Mouse (Mus musculus) C2C12 (cell line): ENCODE results near the gene Unc50. TPM values are rescaled to one million over a fixed set of nuclear protein-coding genes. Genes with fewer than 3 reads are reported as not detected.

ENCODE experiments used
- H3K27me3 ChIP-seq: one replicate; pipeline ENCODE4 v1.6.1; 2011; ENCODE audit not compliant: control insufficient read depth, insufficient read depth, insufficient read length
- H3K36me3 ChIP-seq: one replicate; pipeline ENCODE4 v1.6.1; 2011; ENCODE audit not compliant: control insufficient read depth, insufficient read depth
- H3K4me3 ChIP-seq: one replicate; pipeline ENCODE4 v1.5.1; 2011; ENCODE audit warnings: mild to moderate bottlenecking, control low read depth; ENCODE audit not compliant: poor library complexity, insufficient read depth, severe bottlenecking
- H3K79me2 ChIP-seq: one replicate; pipeline ENCODE4 v1.6.1; 2011; ENCODE audit not compliant: control insufficient read depth, insufficient read depth
- H3K79me3 ChIP-seq: one replicate; pipeline ENCODE4 v1.6.1; 2011; ENCODE audit warnings: low read depth, control low read depth
- H3ac ChIP-seq: one replicate; pipeline ENCODE3; 2011; ENCODE audit warnings: low read depth; ENCODE audit not compliant: control insufficient read depth, insufficient read length
- CEBPB ChIP-seq: IDR thresholded peaks from one replicate; pipeline ENCODE4 v1.6.1; 2011; ENCODE audit warnings: low read depth, mild to moderate bottlenecking, control low read depth, moderate library complexity
- CTCF ChIP-seq: IDR thresholded peaks from one replicate; pipeline ENCODE4 v1.5.1; 2011; ENCODE audit not compliant: control insufficient read depth, insufficient read depth, insufficient read length
- FOSL1 ChIP-seq: IDR thresholded peaks from one replicate; pipeline ENCODE4 v1.8.0; 2011; ENCODE audit warnings: mild to moderate bottlenecking, low read length; ENCODE audit not compliant: poor library complexity, insufficient read depth, severe bottlenecking
- MAX ChIP-seq: IDR thresholded peaks from one replicate; pipeline ENCODE4 v1.6.1; 2011; ENCODE audit warnings: mild to moderate bottlenecking, control low read depth
- MYOD1 ChIP-seq: IDR thresholded peaks from one replicate; pipeline ENCODE4 v1.6.1; 2011; ENCODE audit warnings: low read depth; ENCODE audit not compliant: control insufficient read depth, insufficient read length
- MYOG ChIP-seq: IDR thresholded peaks from one replicate; pipeline ENCODE4 v1.6.1; 2011; ENCODE audit not compliant: control insufficient read depth, insufficient read length; ENCODE audit errors: extremely low read depth
- USF1 ChIP-seq: IDR thresholded peaks from one replicate; pipeline ENCODE4 v1.6.1; 2011; ENCODE audit warnings: low read depth, mild to moderate bottlenecking, control low read depth, moderate library complexity
- polyA plus RNA-seq: library from polyadenylated mRNA; unstranded; fragments of >200 nt; fragmentation: generic; extraction: Trizol; gene quantifications from one replicate; pipeline ENCODE4 v1.2.1, GENCODE M21; 2012; ENCODE audit warnings: missing spikeins

Unc50 gene
- polyA plus RNA-seq, 1 experiment = 38.5 TPM

DNA sequence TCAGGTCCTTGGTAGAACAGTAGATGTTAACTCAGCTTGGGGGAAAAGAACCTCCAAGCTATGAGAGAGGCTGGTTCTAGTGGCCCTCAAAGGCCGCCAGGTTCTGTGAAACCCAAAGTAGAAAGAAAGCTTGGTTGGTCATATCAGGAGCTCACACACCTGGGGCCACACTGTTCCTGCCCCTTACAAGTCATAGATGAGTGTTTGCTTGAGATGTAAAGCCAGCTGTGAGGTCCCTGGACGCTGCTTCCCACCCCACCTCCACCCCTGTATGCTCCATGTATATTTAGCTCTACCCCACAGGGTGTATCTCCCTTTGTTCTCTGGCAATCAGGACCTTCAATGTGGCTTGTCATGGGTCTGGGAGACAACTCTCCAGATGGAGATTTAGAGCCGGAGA is 21.3 kb upstream of the Unc50 start:
- H3ac ChIP-seq = no peak overlapping the region
- no peaks in the 10 kb centered on the region for H3K36me3 ChIP-seq
- TF ChIP-seq MYOD1 (no peak), USF1 (no peak), MAX (no peak), CEBPB (no peak), MYOG (no peak), CTCF (no peak), FOSL1 (no peak)
- H3K79me3 ChIP-seq = no peaks in the 10 kb centered on the region
- H3K79me2 ChIP-seq = no peaks in the 10 kb centered on the region
- no peak overlapping the region for H3K4me3 ChIP-seq
- H3K27me3 ChIP-seq = no peaks in the 10 kb centered on the region

DNA sequence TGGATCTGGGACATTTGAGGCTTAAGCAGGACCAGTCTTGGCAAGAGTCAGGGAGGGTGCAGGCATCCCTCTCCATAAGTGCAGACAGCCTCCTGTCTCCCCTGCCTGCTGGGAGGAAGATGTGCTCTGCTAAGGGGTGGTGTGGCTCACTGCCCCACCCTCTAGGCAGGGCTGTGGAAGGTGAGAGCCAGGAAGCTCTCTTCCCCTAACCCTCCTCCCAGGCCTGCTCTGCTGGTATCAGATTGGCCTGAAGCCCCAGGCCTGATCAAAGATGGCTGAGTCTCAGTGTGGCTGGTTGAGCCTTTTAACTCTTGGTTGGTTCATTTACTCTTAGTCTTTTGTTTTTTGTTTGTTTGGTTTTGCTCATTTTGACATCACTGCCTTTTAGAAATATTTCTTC is 20.3 kb upstream of the Unc50 start:
- Histone ChIP-seq H3K79me3 (no peaks in the 10 kb centered on the region), H3K27me3 (no peaks in the 10 kb centered on the region), H3K36me3 (no peaks in the 10 kb centered on the region), H3K79me2 (no peaks in the 10 kb centered on the region), H3ac (no peak overlapping the region), H3K4me3 (no peak overlapping the region)
- TF ChIP-seq CTCF (no peak), MYOG (no peak), CEBPB (no peak), MYOD1 (no peak)

DNA sequence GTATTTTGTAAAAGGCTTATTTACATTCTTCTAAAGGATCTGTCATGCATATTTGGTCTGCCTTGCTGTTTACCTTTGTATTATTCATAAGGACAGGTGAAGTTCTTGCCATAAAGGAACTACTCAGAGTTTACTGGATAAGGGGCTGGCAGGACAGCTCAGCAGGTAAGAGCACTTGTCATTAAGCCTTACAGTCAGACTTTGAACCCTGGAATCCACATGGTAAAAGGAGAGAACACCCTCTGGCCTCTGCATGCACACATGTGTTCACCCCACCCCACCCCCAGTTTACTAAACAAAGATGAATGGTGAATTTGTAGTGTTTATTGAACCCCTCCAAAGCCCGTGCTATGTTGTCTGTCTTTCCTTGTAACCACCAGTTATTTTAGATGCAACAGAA is 14.5 kb upstream of the Unc50 start:
- peaks cover 1% of the 10 kb centered on the region for H3K79me3 ChIP-seq
- TF ChIP-seq FOSL1 = no peak
- TF ChIP-seq MYOD1 = no peak
- TF ChIP-seq MAX = no peak
- TF ChIP-seq CTCF = no peak
- no peak for TF ChIP-seq MYOG
- TF ChIP-seq CEBPB = no peak
- no peak for TF ChIP-seq USF1

DNA sequence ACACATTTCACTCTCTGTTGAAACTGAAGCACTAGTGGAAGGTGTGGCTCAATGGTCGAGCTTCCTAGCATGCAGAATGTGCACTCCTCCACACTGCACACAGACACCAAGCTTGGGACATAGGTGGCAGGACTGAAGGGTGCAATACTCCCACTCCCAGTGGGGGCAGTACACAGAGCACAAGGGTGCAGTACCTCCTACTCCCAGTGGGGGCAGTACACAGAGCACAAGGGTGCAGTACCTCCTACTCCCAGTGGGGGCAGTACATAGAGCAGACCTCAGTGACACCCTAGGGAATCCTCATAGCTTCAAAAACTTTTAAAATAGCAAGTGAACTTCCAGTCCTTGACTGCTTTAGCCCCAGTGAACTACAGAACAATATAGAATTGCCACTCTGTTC is 10.5 kb upstream of the Unc50 start:
- no peak overlapping the region for H3ac ChIP-seq
- H3K36me3 ChIP-seq = peaks cover 39% of the 10 kb centered on the region
- TF ChIP-seq CTCF (peak; percentile 66), MYOD1 (no peak)
- H3K79me2 ChIP-seq = peaks cover 21% of the 10 kb centered on the region
- H3K4me3 ChIP-seq = no peak overlapping the region
- peaks cover 21% of the 10 kb centered on the region for H3K79me3 ChIP-seq
- no peaks in the 10 kb centered on the region for H3K27me3 ChIP-seq

More for the DNA sequence above, 14.5 kb upstream of the Unc50 start:
- Histone ChIP-seq H3K4me3 (no peak overlapping the region), H3K79me2 (no peaks in the 10 kb centered on the region), H3ac (no peak overlapping the region), H3K27me3 (no peaks in the 10 kb centered on the region), H3K36me3 (peaks cover 30% of the 10 kb centered on the region)

DNA sequence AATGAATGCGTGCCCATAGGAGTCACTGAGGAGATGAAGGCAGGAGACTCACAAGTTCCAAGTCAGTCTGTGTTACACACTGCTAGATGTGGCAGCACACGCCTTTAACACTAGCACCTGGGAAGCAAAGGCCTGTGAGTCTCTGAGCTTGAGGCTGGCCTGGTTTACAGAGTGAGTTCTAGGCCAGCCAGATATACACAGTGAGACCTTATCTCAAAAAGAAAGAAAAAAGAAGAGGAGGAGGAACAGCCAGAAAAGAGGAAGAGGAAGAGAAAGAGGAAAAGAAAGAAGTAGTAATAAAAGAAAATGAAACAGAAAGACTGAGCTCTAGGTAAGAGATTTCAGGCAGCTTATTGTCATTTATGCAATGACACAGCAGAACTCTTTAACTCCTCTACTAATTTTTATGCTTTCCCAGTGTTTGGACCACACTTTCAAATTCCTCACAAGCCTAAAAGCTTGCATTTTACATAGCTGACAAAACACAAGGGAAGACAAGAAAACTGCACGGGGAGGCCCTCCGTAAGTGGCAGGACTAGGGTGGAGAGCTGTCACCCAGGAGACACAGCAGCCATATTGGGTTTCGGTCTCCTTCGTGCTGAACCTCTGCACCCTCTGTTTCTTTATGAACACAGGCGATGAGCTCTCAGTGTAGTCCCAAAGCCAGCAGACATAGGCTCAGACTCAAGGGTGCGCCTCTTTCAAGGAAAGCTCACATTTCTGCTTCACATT is 2.6 kb upstream of the Unc50 start:
- peaks cover 44% of the 10 kb centered on the region for H3K36me3 ChIP-seq

DNA sequence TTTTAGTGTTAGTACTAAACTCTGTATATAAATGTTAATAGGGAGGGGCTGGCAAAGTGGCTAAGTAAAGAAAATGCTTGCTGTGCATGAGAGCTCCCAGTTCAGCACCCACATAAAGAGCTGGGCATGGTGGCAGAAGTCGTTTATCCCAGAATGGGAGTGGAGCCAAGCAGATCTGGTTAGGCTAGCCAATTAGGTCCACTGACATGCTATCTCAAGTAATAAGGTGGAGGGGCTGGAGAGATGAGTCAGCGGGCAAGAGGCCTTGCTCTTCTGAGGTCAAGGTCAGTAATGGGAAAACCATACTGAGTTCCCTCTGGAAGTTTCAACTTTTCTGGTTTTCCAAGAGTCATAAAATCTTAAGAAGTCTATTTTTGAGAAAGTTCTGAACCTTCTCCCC is 1.0 kb upstream of the Unc50 start:
- H3ac ChIP-seq = no peak overlapping the region
- peak overlapping the region; percentile 80 for H3K4me3 ChIP-seq
- TF ChIP-seq CTCF (no peak), CEBPB (no peak), MAX (no peak), MYOG (no peak), USF1 (no peak)
- peaks cover 57% of the 10 kb centered on the region for H3K79me3 ChIP-seq
- H3K36me3 ChIP-seq = peaks cover 52% of the 10 kb centered on the region
- peaks cover 88% of the 10 kb centered on the region for H3K79me2 ChIP-seq
- no peaks in the 10 kb centered on the region for H3K27me3 ChIP-seq

More for the DNA sequence above, 2.6 kb upstream of the Unc50 start:
- H3ac ChIP-seq = no peak overlapping the region
- H3K79me2 ChIP-seq = peaks cover 83% of the 10 kb centered on the region
- H3K79me3 ChIP-seq = peaks cover 62% of the 10 kb centered on the region
- H3K4me3 ChIP-seq = no peak overlapping the region
- no peaks in the 10 kb centered on the region for H3K27me3 ChIP-seq
- no peak for TF ChIP-seq MYOG
- TF ChIP-seq MAX = no peak
- TF ChIP-seq CEBPB = no peak
- no peak for TF ChIP-seq MYOD1
- no peak for TF ChIP-seq USF1
- no peak for TF ChIP-seq CTCF
- no peak for TF ChIP-seq FOSL1
